Mouse (Mus musculus) ES-Bruce4 (cell line): ENCODE measurements at regions not wholly inside any gene's neighbourhood (a gene's known extent, or its start where the extent isn't known, plus 50 kb on each side); places are given as distances from the start of the nearest gene placed in this dataset.

ENCODE experiments used
- H3K27ac ChIP-seq: 2 replicates; pipeline ENCODE4 v1.5.1; 2012; ENCODE audit warnings: low read length, inconsistent platforms; ENCODE audit not compliant: insufficient read depth
- H3K27me3 ChIP-seq: 2 replicates; pipeline ENCODE4 v1.6.1; 2012; ENCODE audit warnings: mild to moderate bottlenecking, low read length, inconsistent platforms; ENCODE audit not compliant: control insufficient read depth, poor library complexity, insufficient read depth, severe bottlenecking
- H3K36me3 ChIP-seq: 2 replicates; pipeline ENCODE4 v1.6.1; 2012; ENCODE audit warnings: inconsistent platforms, mild to moderate bottlenecking, low read length, moderate library complexity; ENCODE audit not compliant: control insufficient read depth, poor library complexity, insufficient read depth, severe bottlenecking
- H3K4me1 ChIP-seq: one replicate; pipeline ENCODE4 v1.8.1; 2011; ENCODE audit warnings: low read length; ENCODE audit not compliant: control insufficient read depth, insufficient read depth
- H3K4me3 ChIP-seq: 2 replicates; pipeline ENCODE4 v1.5.1; 2011; ENCODE audit warnings: low read depth, mild to moderate bottlenecking, low read length
- H3K9ac ChIP-seq: 2 replicates; pipeline ENCODE4 v1.6.1; 2012; ENCODE audit warnings: low read depth, mild to moderate bottlenecking, inconsistent platforms; ENCODE audit not compliant: poor library complexity, severe bottlenecking
- H3K9me3 ChIP-seq: replicated peaks from 2 replicates; pipeline ENCODE4 v1.6.1; 2012; ENCODE audit warnings: mild to moderate bottlenecking, low read length, inconsistent platforms; ENCODE audit not compliant: control insufficient read depth, poor library complexity, insufficient read depth, severe bottlenecking
- CTCF ChIP-seq: IDR thresholded peaks from one replicate; pipeline ENCODE4 v1.8.1; 2011; ENCODE audit warnings: low read depth, low read length
- EP300 ChIP-seq: IDR thresholded peaks from 2 replicates; pipeline ENCODE4 v1.6.1; 2011; ENCODE audit warnings: low read depth, low read length; ENCODE audit not compliant: insufficient read depth
- POLR2A ChIP-seq: IDR thresholded peaks from one replicate; pipeline ENCODE4 v1.8.1; 2011; ENCODE audit warnings: low read length; ENCODE audit not compliant: insufficient read depth

GRCm38 (mm10) chr13:101824962-101825361 lies 56.9 kb upstream of the Pik3r1 start:
- Histone ChIP-seq H3K36me3 (no peaks in the 10 kb centered on the region), H3K4me1 (no peaks in the 10 kb centered on the region), H3K27ac (no peak overlapping the region), H3K9me3 (no peaks in the 10 kb centered on the region), H3K27me3 (no peaks in the 10 kb centered on the region), H3K9ac (no peak overlapping the region), H3K4me3 (no peak overlapping the region)
- TF ChIP-seq POLR2A (no peak), EP300 (no peak), CTCF (no peak)

- Histone ChIP-seq H3K9me3 (no peaks in the 10 kb centered on the region), H3K27ac (no peak overlapping the region), H3K36me3 (no peaks in the 10 kb centered on the region), H3K4me1 (no peaks in the 10 kb centered on the region), H3K4me3 (no peak overlapping the region), H3K27me3 (no peaks in the 10 kb centered on the region; the same call in 1 of the 2 replicates), H3K9ac (no peak overlapping the region)
- no peak for TF ChIP-seq CTCF
- no peak for TF ChIP-seq EP300
These were observed 64.0 kb upstream of the Pik3r1 start for GRCm38 (mm10) chr13:101831872-101832629.

- H3K4me1 ChIP-seq, result no peaks in the 10 kb centered on the region
- no peaks in the 10 kb centered on the region for H3K36me3 ChIP-seq
- H3K4me3 ChIP-seq, result no peak overlapping the region
- no peak for TF ChIP-seq EP300
- TF ChIP-seq POLR2A, result no peak
- no peak for TF ChIP-seq CTCF
- no peaks in the 10 kb centered on the region for H3K9me3 ChIP-seq
- H3K9ac ChIP-seq, result no peak overlapping the region
- no peak overlapping the region for H3K27ac ChIP-seq
- no peaks in the 10 kb centered on the region; the same call in 1 of the 2 replicates for H3K27me3 ChIP-seq
These were observed 66.5 kb upstream of the Pik3r1 start for GRCm38 (mm10) chr13:101834546-101834945.

- no peaks in the 10 kb centered on the region for H3K9me3 ChIP-seq
- TF ChIP-seq CTCF (no peak), POLR2A (no peak), EP300 (no peak)
- H3K27me3 ChIP-seq, result no peaks in the 10 kb centered on the region; the same call in 1 of the 2 replicates
- no peak overlapping the region for H3K27ac ChIP-seq
- H3K4me1 ChIP-seq, result no peaks in the 10 kb centered on the region
- H3K36me3 ChIP-seq, result no peaks in the 10 kb centered on the region
- no peak overlapping the region for H3K9ac ChIP-seq
- H3K4me3 ChIP-seq, result no peak overlapping the region
These were observed 69.0 kb upstream of the Pik3r1 start for GRCm38 (mm10) chr13:101836992-101837391.

GRCm38 (mm10) chr13:101844461-101845440 lies 76.7 kb upstream of the Pik3r1 start:
- Histone ChIP-seq H3K9ac (no peak overlapping the region), H3K4me3 (no peak overlapping the region), H3K36me3 (no peaks in the 10 kb centered on the region), H3K4me1 (no peaks in the 10 kb centered on the region), H3K27me3 (no peaks in the 10 kb centered on the region), H3K27ac (no peak overlapping the region), H3K9me3 (no peaks in the 10 kb centered on the region)
- TF ChIP-seq EP300 (no peak), POLR2A (no peak), CTCF (no peak)
